Mouse (Mus musculus): ENCODE data around the gene Clec1b. TPM values are rescaled to one million over a fixed set of nuclear protein-coding genes. Genes with fewer than 3 reads are reported as not detected.

The Clec1b gene
- total RNA-seq, 2 experiments from 2014 or later: 0.22 to 0.42 TPM

- peak; percentile 81 for ATAC-seq (replicated peaks; ENCODE audit: poor library complexity)
These were observed 10.2 kb downstream of the Clec1b start for GRCm38 (mm10) chr6:129407324-129407723.

GRCm38 (mm10) chr6:129408562-129408961 lies 11.5 kb downstream of the Clec1b start, which contains the start of gene Clec9a:
Gene Clec9a (plus strand): TSS chr6:129408862.
- no peak for ATAC-seq (replicated peaks; ENCODE audit: poor library complexity)

GRCm38 (mm10) chr6:129414177-129414576 lies 17.1 kb downstream of the Clec1b start:
- ATAC-seq (replicated peaks; ENCODE audit: poor library complexity): no peak

- ATAC-seq (replicated peaks; ENCODE audit: poor library complexity): no peak
These were observed 25.2 kb downstream of the Clec1b start for GRCm38 (mm10) chr6:129422311-129422710.

GRCm38 (mm10) chr6:129423040-129423733 lies 26.1 kb downstream of the Clec1b start:
- no peak for ATAC-seq (replicated peaks; ENCODE audit: poor library complexity)

GRCm38 (mm10) chr6:129423734-129424072 lies 26.6 kb downstream of the Clec1b start:
- ATAC-seq (replicated peaks; ENCODE audit: poor library complexity): peak; percentile 93

- no peak for ATAC-seq (replicated peaks; ENCODE audit: poor library complexity)
These were observed 28.1 kb downstream of the Clec1b start for GRCm38 (mm10) chr6:129425217-129425616.

- peak; percentile 34 for ATAC-seq (replicated peaks; ENCODE audit: poor library complexity)
These were observed 28.7 kb downstream of the Clec1b start for GRCm38 (mm10) chr6:129425812-129426211.

- ATAC-seq (replicated peaks; ENCODE audit: poor library complexity): no peak; the same call in 1 of the 2 replicates
These were observed 30.2 kb downstream of the Clec1b start for GRCm38 (mm10) chr6:129427281-129427680.

GRCm38 (mm10) chr6:129434239-129434638 lies 37.1 kb downstream of the Clec1b start:
- peak; percentile 98 for ATAC-seq (replicated peaks; ENCODE audit: poor library complexity)

GRCm38 (mm10) chr6:129436025-129436424 lies 38.9 kb downstream of the Clec1b start:
- ATAC-seq (replicated peaks; ENCODE audit: poor library complexity): peak; percentile 51

GRCm38 (mm10) chr6:129438033-129438432 lies 40.9 kb downstream of the Clec1b start:
- ATAC-seq (replicated peaks; ENCODE audit: poor library complexity): no peak

GRCm38 (mm10) chr6:129449743-129450142 lies 52.6 kb downstream of the Clec1b start:
- no peak for ATAC-seq (replicated peaks; ENCODE audit: poor library complexity)

- ATAC-seq (replicated peaks; ENCODE audit: poor library complexity): peak; percentile 54
These were observed 54.4 kb downstream of the Clec1b start, which contains the start of gene Clec1a for GRCm38 (mm10) chr6:129451411-129452039. Gene Clec1a (minus strand): TSS chr6:129452000.

Other genes starting within 250 kb of the Clec1b start
- gene Clec2d, start 216.7 kb upstream of the Clec1b start, total RNA-seq (2015): 16.8 and 26.4 TPM in 2 replicates
- 101 and 118 TPM in 2 replicates for gene Clec2d, start 216.7 kb upstream of the Clec1b start, total RNA-seq (2017)
- 128 and 146 TPM in 2 replicates for gene Cd69, start 121.9 kb upstream of the Clec1b start, total RNA-seq (2015)
- gene Cd69, start 121.9 kb upstream of the Clec1b start, total RNA-seq (2017): 109 and 150 TPM in 2 replicates
- gene 4922502D21Rik, start 65.5 kb upstream of the Clec1b start, total RNA-seq (2015): 0.42 TPM in 1 of 2 replicates, not detected in the other
- 0.34 TPM in 1 of 2 replicates, not detected in the other for gene 4922502D21Rik, start 65.5 kb upstream of the Clec1b start, total RNA-seq (2017)
- 726 and 820 TPM in 2 replicates for gene Clec12a, start 54.6 kb upstream of the Clec1b start, total RNA-seq (2015)
- 640 and 745 TPM in 2 replicates for gene Clec12a, start 54.6 kb upstream of the Clec1b start, total RNA-seq (2017)
- gene Clec12b, start 11.4 kb upstream of the Clec1b start, total RNA-seq (2015): not detected in 2 replicates
- not detected in 2 replicates for gene Clec12b, start 11.4 kb upstream of the Clec1b start, total RNA-seq (2017)
- gene Clec9a, start 11.6 kb downstream of the Clec1b start, total RNA-seq (2015): 5.2 and 6.3 TPM in 2 replicates
- 2.0 and 3.4 TPM in 2 replicates for gene Clec9a, start 11.6 kb downstream of the Clec1b start, total RNA-seq (2017)
- gene Clec1a, start 54.7 kb downstream of the Clec1b start, total RNA-seq (2015): 0.12 TPM in 1 of 2 replicates, not detected in the other
- gene Clec1a, start 54.7 kb downstream of the Clec1b start, total RNA-seq (2017): 0.12 and 0.78 TPM in 2 replicates
- gene Olr1, start 109.9 kb downstream of the Clec1b start, total RNA-seq (2015): 31.6 and 33.4 TPM in 2 replicates
- gene Olr1, start 109.9 kb downstream of the Clec1b start, total RNA-seq (2017): 17.3 and 51.7 TPM in 2 replicates
- 0.10 TPM in 1 of 2 replicates, not detected in the other for gene Tmem52b, start 115.3 kb downstream of the Clec1b start, total RNA-seq (2015)
- 0.12 and 1.1 TPM in 2 replicates for gene Tmem52b, start 115.3 kb downstream of the Clec1b start, total RNA-seq (2017)
- 19.0 and 19.4 TPM in 2 replicates for gene Gabarapl1, start 135.9 kb downstream of the Clec1b start, total RNA-seq (2015)
- gene Gabarapl1, start 135.9 kb downstream of the Clec1b start, total RNA-seq (2017): 45.5 and 62.8 TPM in 2 replicates
- 0.49 TPM in 1 of 2 replicates, not detected in the other for gene Klre1, start 180.6 kb downstream of the Clec1b start, total RNA-seq (2015)
- not detected in 2 replicates for gene Klre1, start 180.6 kb downstream of the Clec1b start, total RNA-seq (2017)
- gene Klrd1, start 194.5 kb downstream of the Clec1b start, total RNA-seq (2015): 0.78 TPM in 1 of 2 replicates, not detected in the other
- gene Klrd1, start 194.5 kb downstream of the Clec1b start, total RNA-seq (2017): 2.3 and 2.5 TPM in 2 replicates
- gene Klrk1, start 226.6 kb downstream of the Clec1b start, total RNA-seq (2015): 5.7 and 8.2 TPM in 2 replicates
- gene Klrk1, start 226.6 kb downstream of the Clec1b start, total RNA-seq (2017): 11.8 and 12.2 TPM in 2 replicates
- not detected in 2 replicates for gene Klrc3, start 246.0 kb downstream of the Clec1b start, total RNA-seq (2015)
- not detected in 2 replicates for gene Klrc3, start 246.0 kb downstream of the Clec1b start, total RNA-seq (2017)